Mouse (Mus musculus) left cerebral cortex, postnatal 4 days (tissue): ENCODE data around the gene Pik3cb. TPM values are rescaled to one million over a fixed set of nuclear protein-coding genes. Genes with fewer than 3 reads are reported as not detected.

Source experiments
- DNase-seq: peaks from one replicate; pipeline ENCODE4 v3.0.0-alpha.2; 2022
- intact Hi-C: fragments of 180-260 bp; cut with DNase I; formaldehyde crosslinking; loops from one replicate; pipeline ENCODE4 v1.15.1; 2025
- total RNA-seq, 2 experiments: library from RNA; stranded (reverse); gene quantifications; 2 replicates each; pipeline ENCODE4 v1.2.3; 2021

Pik3cb gene
- 10 to 100 TPM; 16.8 to 18.5 TPM for total RNA-seq

- peak; percentile 99 for DNase-seq
- intact Hi-C loops = loop anchor here (5.0 kb wide), 1 partner anchor 102 kb away; the partner anchor contains the start of gene Cep70
Observed at GRCm38 (mm10) chr9:99140063-99140882, at the start of gene Pik3cb. Gene Pik3cb (minus strand): TSS chr9:99140621.

GRCm38 (mm10) chr9:99183043-99183670, 42.7 kb upstream of the Pik3cb start:
- intact Hi-C loops = no loop called here
- DNase-seq = no peak

- intact Hi-C loops = no loop called here
- no peak for DNase-seq
Observed at GRCm38 (mm10) chr9:99182121-99182520, 41.7 kb upstream of the Pik3cb start.

GRCm38 (mm10) chr9:99180272-99180671, 39.9 kb upstream of the Pik3cb start:
- peak; percentile 62 for DNase-seq
- intact Hi-C loops = no loop called here

- no peak for DNase-seq
- intact Hi-C loops = no loop called here
Observed at GRCm38 (mm10) chr9:99178736-99179135, 38.3 kb upstream of the Pik3cb start.

GRCm38 (mm10) chr9:99175774-99176173, 35.4 kb upstream of the Pik3cb start:
- intact Hi-C loops = no loop called here
- no peak for DNase-seq

- intact Hi-C loops = no loop called here
- no peak for DNase-seq
Observed at GRCm38 (mm10) chr9:99172811-99173210, 32.4 kb upstream of the Pik3cb start.

GRCm38 (mm10) chr9:99171186-99171585, 30.8 kb upstream of the Pik3cb start:
- DNase-seq = no peak
- intact Hi-C loops = no loop called here

- intact Hi-C loops = no loop called here
- no peak for DNase-seq
Observed at GRCm38 (mm10) chr9:99169029-99169428, 28.6 kb upstream of the Pik3cb start.

GRCm38 (mm10) chr9:99166946-99167345, 26.5 kb upstream of the Pik3cb start:
- intact Hi-C loops = no loop called here

GRCm38 (mm10) chr9:99165956-99166355, 25.5 kb upstream of the Pik3cb start:
- no peak for DNase-seq
- intact Hi-C loops = no loop called here

More at GRCm38 (mm10) chr9:99166946-99167345, 26.5 kb upstream of the Pik3cb start:
- no peak for DNase-seq

GRCm38 (mm10) chr9:99164664-99165226, 24.3 kb upstream of the Pik3cb start:
- peak; percentile 49 for DNase-seq
- intact Hi-C loops = no loop called here

GRCm38 (mm10) chr9:99164148-99164503, 23.7 kb upstream of the Pik3cb start:
- intact Hi-C loops = no loop called here
- DNase-seq = no peak

- intact Hi-C loops = no loop called here
- peak; percentile 66 for DNase-seq
Observed at GRCm38 (mm10) chr9:99163420-99164147, 23.2 kb upstream of the Pik3cb start.

GRCm38 (mm10) chr9:99162839-99163238, 22.4 kb upstream of the Pik3cb start:
- intact Hi-C loops = no loop called here
- no peak for DNase-seq

GRCm38 (mm10) chr9:99160780-99161179, 20.4 kb upstream of the Pik3cb start:
- intact Hi-C loops = no loop called here
- no peak for DNase-seq

GRCm38 (mm10) chr9:99159932-99160331, 19.5 kb upstream of the Pik3cb start:
- intact Hi-C loops = no loop called here
- no peak for DNase-seq

- intact Hi-C loops = no loop called here
- no peak for DNase-seq
Observed at GRCm38 (mm10) chr9:99158708-99159107, 18.3 kb upstream of the Pik3cb start.

GRCm38 (mm10) chr9:99158203-99158632, 17.8 kb upstream of the Pik3cb start:
- DNase-seq = no peak
- intact Hi-C loops = no loop called here

- intact Hi-C loops = no loop called here
- DNase-seq = peak; percentile 75
Observed at GRCm38 (mm10) chr9:99153655-99154054, 13.2 kb upstream of the Pik3cb start.
